Mouse (Mus musculus) ES-Bruce4 (cell line): ENCODE measurements around the gene Cnfn. TPM values are rescaled to one million over a fixed set of nuclear protein-coding genes. Genes with fewer than 3 reads are reported as not detected.

Experiments
- H3K27ac ChIP-seq: 2 replicates; pipeline ENCODE4 v1.5.1; 2012; ENCODE audit warnings: low read length, inconsistent platforms; ENCODE audit not compliant: insufficient read depth
- H3K27me3 ChIP-seq: 2 replicates; pipeline ENCODE4 v1.6.1; 2012; ENCODE audit warnings: mild to moderate bottlenecking, low read length, inconsistent platforms; ENCODE audit not compliant: control insufficient read depth, poor library complexity, insufficient read depth, severe bottlenecking
- H3K36me3 ChIP-seq: 2 replicates; pipeline ENCODE4 v1.6.1; 2012; ENCODE audit warnings: inconsistent platforms, mild to moderate bottlenecking, low read length, moderate library complexity; ENCODE audit not compliant: control insufficient read depth, poor library complexity, insufficient read depth, severe bottlenecking
- H3K4me1 ChIP-seq: one replicate; pipeline ENCODE4 v1.8.1; 2011; ENCODE audit warnings: low read length; ENCODE audit not compliant: control insufficient read depth, insufficient read depth
- H3K4me3 ChIP-seq: 2 replicates; pipeline ENCODE4 v1.5.1; 2011; ENCODE audit warnings: low read depth, mild to moderate bottlenecking, low read length
- H3K9ac ChIP-seq: 2 replicates; pipeline ENCODE4 v1.6.1; 2012; ENCODE audit warnings: low read depth, mild to moderate bottlenecking, inconsistent platforms; ENCODE audit not compliant: poor library complexity, severe bottlenecking
- H3K9me3 ChIP-seq: replicated peaks from 2 replicates; pipeline ENCODE4 v1.6.1; 2012; ENCODE audit warnings: mild to moderate bottlenecking, low read length, inconsistent platforms; ENCODE audit not compliant: control insufficient read depth, poor library complexity, insufficient read depth, severe bottlenecking
- CTCF ChIP-seq: IDR thresholded peaks from one replicate; pipeline ENCODE4 v1.8.1; 2011; ENCODE audit warnings: low read depth, low read length
- EP300 ChIP-seq: IDR thresholded peaks from 2 replicates; pipeline ENCODE4 v1.6.1; 2011; ENCODE audit warnings: low read depth, low read length; ENCODE audit not compliant: insufficient read depth
- POLR2A ChIP-seq: IDR thresholded peaks from one replicate; pipeline ENCODE4 v1.8.1; 2011; ENCODE audit warnings: low read length; ENCODE audit not compliant: insufficient read depth
- polyA plus RNA-seq: library from polyadenylated mRNA; stranded (reverse); fragments of >200 nt; gene quantifications from 2 replicates; pipeline ENCODE4 v1.2.4, GENCODE M21; 2011; ENCODE audit warnings: low read depth; ENCODE audit not compliant: missing spikeins, insufficient read depth, insufficient read length

Gene Cnfn
- polyA plus RNA-seq = not detected in 2 replicates

DNA sequence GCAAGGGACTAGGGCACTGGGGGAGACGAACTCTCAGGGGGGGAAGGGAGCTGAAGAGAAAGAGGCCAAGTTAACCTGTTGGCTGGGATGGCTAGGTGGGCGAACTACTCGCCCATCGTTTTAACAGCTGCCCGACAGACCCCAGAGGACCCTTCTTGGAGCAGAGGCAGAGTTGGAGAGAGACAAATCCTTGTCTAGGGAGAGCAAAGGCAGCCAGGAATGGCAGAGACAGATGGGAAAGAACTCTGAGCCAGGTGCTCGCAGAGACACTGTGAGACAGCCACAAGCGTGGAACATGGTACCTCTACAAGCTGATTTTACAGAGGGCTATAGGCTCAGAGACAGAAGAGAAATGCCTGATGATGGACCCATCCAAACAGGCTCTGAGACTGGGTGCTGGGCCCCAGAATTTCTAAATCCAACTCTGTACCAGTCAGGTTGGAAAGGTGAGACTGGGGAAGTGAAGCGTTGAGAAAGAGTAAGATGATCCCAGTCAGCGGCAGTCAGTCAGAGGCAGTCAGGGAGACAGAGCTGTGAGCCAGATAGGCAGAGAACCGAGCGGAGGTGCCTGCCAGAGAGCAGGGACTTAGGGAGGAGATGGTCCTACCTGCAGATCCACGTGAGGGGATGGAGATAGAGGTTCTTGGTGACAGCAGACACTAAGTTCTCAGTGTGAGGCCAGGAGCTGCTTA lies at the start of gene Cnfn:
TSS of gene Cnfn (minus strand) at position 667 of the 692 bp plus-strand sequence.
- Histone ChIP-seq H3K4me3 (no peak within 1 kb of the TSS), H3K9me3 (no peaks in the 10 kb centered on the region), H3K36me3 (no peaks in the 10 kb centered on the region), H3K27ac (no peak within 1 kb of the TSS), H3K4me1 (no peaks in the 10 kb centered on the region), H3K9ac (no peak within 1 kb of the TSS), H3K27me3 (no peaks in the 10 kb centered on the region; the same call in 1 of the 2 replicates)
- TF ChIP-seq POLR2A = no peak
- TF ChIP-seq CTCF = no peak
- no peak for TF ChIP-seq EP300

DNA sequence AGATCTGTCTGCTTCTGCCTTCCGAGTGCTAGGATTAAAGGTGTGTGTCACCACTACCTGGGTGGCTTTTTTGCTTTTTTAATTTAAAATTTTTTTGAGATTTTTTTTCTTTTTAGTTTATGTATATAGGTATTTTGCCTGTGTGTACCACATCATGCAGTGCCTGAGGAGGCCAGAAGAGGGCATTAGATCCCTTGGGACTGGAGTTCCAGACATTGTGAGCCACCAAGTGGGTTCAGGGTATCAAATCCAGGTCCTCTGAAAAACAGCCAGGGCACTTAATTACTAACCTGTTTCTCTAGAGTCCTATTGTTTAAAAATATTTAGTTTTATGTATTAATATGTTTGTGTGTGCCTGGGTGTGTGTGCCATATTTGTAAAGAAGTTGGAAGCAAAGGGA lies 48.1 kb upstream of the Cnfn start:
- TF ChIP-seq CTCF = peak; percentile 56
- no peak for TF ChIP-seq EP300
- no peak for TF ChIP-seq POLR2A
- H3K4me3 ChIP-seq = no peak overlapping the region

DNA sequence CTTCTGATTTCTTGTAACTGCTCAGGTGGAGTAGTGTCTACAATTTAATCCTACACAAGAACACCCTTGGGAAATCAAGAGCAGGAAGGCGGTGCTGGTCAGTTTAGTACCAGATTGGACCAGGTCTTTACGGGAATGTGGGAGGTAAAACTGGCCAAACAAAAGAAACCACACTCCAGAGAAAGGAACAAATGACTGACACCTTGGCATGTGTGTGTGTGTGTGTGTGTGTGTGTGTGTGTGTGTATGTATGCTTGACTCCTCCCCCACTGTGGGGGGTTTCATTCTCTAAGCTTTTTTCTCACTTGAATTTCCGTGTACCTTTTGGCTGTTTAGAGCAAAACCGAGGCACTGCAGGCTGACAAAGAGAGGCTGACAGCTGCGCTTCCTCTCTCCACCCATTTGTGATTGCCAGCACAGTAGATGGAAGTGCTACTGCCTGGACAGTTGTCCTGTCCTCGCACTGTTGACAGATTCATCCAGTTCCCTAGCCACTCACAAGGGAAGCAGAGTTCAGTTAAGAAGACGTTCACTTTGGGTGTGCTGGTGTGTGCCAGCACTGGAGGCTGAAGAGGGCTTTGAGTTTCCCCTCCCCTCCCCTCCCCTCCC lies 43.4 kb upstream of the Cnfn start, which contains the start of gene Cxcl17:
TSS of gene Cxcl17 (minus strand) at position 54 of the 609 bp plus-strand sequence.
- Histone ChIP-seq H3K9ac (no peak within 1 kb of the TSS), H3K9me3 (no peaks in the 10 kb centered on the region), H3K4me3 (no peak within 1 kb of the TSS), H3K36me3 (no peaks in the 10 kb centered on the region; the same call in 1 of the 2 replicates), H3K27me3 (no peaks in the 10 kb centered on the region), H3K4me1 (peaks cover 2% of the 10 kb centered on the region), H3K27ac (no peak within 1 kb of the TSS)
- TF ChIP-seq POLR2A (no peak), EP300 (no peak), CTCF (no peak)

More for the DNA sequence above, 48.1 kb upstream of the Cnfn start:
- peaks cover 2% of the 10 kb centered on the region for H3K4me1 ChIP-seq
- H3K27me3 ChIP-seq = no peaks in the 10 kb centered on the region
- H3K36me3 ChIP-seq = no peaks in the 10 kb centered on the region
- no peak overlapping the region for H3K9ac ChIP-seq
- no peaks in the 10 kb centered on the region for H3K9me3 ChIP-seq
- no peak overlapping the region for H3K27ac ChIP-seq

DNA sequence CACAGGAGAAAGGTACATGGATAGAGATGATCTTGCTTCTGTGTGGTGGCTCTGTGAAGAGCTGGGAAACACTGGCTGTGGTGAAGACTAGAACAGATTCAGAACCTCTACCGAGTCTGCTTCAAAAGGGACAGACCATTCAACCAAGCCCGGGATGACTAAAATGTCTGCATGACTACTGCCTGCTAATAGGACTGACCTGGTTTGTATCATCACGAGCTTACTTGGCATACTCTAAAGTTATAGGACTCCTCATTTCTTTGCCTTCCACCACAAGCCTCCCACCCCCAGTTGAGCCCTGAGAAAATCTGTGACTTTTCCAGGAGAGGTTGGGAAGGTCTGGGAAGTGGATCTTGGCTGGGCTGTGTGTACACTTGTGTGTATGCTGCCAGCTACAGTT lies 42.3 kb upstream of the Cnfn start:
- Histone ChIP-seq H3K27me3 (no peaks in the 10 kb centered on the region), H3K9me3 (no peaks in the 10 kb centered on the region), H3K9ac (no peak overlapping the region), H3K27ac (no peak overlapping the region), H3K4me1 (peaks cover 2% of the 10 kb centered on the region), H3K4me3 (no peak overlapping the region), H3K36me3 (no peaks in the 10 kb centered on the region; the same call in 1 of the 2 replicates)
- no peak for TF ChIP-seq EP300
- no peak for TF ChIP-seq CTCF
- TF ChIP-seq POLR2A = no peak

DNA sequence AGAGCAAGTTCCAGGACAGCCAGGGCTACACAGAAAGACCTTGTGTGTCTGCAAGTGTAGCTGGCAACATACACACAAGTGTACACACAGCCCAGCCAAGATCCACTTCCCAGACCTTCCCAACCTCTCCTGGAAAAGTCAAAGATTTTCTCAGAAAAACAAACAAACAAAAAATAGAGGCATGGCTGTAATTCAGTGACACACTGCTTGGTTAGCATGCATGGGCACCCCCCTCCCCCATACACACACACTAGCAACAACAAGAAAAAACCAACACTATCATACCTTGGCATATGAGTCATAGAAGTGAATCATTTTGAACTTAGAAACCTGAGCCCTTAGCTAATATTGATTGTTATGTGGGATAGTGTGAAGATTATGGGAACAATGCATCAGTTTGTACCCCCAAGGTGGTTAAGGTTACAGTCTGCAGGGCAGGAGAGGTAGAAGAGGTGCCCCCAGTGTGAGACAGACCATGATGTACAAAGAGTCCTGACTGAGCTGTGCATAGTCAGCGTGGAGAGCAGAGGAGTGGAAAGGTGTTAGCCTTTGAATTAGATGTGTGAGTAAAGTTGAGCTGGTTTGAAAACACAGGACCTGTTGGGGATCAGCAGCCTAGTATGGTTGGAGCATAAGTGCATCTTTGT lies 41.6 kb upstream of the Cnfn start:
- TF ChIP-seq CTCF = no peak
- TF ChIP-seq EP300 = no peak
- TF ChIP-seq POLR2A = no peak
- H3K27ac ChIP-seq = no peak overlapping the region
- H3K4me1 ChIP-seq = peaks cover 2% of the 10 kb centered on the region
- H3K36me3 ChIP-seq = peaks cover 1% of the 10 kb centered on the region; the same call in 1 of the 2 replicates
- no peaks in the 10 kb centered on the region for H3K27me3 ChIP-seq
- H3K9ac ChIP-seq = no peak overlapping the region
- no peaks in the 10 kb centered on the region for H3K9me3 ChIP-seq
- no peak overlapping the region for H3K4me3 ChIP-seq
